Mouse (Mus musculus) heart, postnatal 0 days (tissue): Measurements from ENCODE around the gene Hectd2.
A peak's percentile ranks its signal among the peaks of the same experiment; 100 is the strongest.

Source experiments
- CTCF ChIP-seq: IDR thresholded peaks from 2 replicates; pipeline ENCODE4 v1.5.1; 2016; ENCODE audit warnings: antibody characterized with exemption, control low read depth, low read depth
- EP300 ChIP-seq: IDR thresholded peaks from 2 replicates; pipeline ENCODE4 v1.6.1; 2016; ENCODE audit warnings: antibody characterized with exemption, low read depth

- TF ChIP-seq EP300 (peak; percentile 75; the same call in 1 of the 2 replicates), CTCF (no peak)
Measured at GRCm38 (mm10) chr19:36668881-36669639, 114.6 kb downstream of the Hectd2 start.
